Mouse (Mus musculus) forelimb bud, embryonic 11.5 days (tissue): ENCODE measurements around the gene Flt3.

Experiments
- DNase-seq: peaks from one replicate; pipeline ENCODE4 v3.0.0-alpha.2; 2012; ENCODE audit warnings: low read depth, low spot score

The Flt3 gene

DNA sequence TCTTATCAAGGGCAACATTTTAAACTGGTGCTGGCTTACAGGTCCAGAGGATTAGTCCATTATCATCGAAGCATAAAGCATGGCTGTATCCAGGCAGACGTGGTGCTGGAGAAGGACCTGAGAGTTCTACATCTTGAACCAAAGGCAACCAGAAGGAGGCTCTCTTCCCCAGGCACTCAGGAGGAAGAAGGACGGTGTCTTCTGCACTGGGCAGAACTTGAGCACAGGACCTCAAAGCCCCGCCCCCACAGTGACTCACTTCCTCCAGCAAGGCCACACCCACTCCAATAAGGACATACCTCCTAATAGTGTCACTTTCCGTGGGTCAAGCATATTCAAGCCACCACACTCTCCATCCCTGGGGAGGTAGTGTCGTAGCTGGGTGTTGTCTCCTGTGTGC lies 10.3 kb upstream of the Flt3 start:
- no peak for DNase-seq

GRCm38 (mm10) chr5:147408731-147409130 lies 8.4 kb upstream of the Flt3 start:
- no peak for DNase-seq

GRCm38 (mm10) chr5:147406135-147406534 lies 5.8 kb upstream of the Flt3 start:
- no peak for DNase-seq

- peak; percentile 55 for DNase-seq
These were observed 2.2 kb upstream of the Flt3 start for GRCm38 (mm10) chr5:147402505-147402904.

GRCm38 (mm10) chr5:147401024-147401423 lies 735 bp upstream of the Flt3 start:
- no peak for DNase-seq

GRCm38 (mm10) chr5:147400505-147400979 lies 253 bp upstream of the Flt3 start:
- no peak for DNase-seq

DNA sequence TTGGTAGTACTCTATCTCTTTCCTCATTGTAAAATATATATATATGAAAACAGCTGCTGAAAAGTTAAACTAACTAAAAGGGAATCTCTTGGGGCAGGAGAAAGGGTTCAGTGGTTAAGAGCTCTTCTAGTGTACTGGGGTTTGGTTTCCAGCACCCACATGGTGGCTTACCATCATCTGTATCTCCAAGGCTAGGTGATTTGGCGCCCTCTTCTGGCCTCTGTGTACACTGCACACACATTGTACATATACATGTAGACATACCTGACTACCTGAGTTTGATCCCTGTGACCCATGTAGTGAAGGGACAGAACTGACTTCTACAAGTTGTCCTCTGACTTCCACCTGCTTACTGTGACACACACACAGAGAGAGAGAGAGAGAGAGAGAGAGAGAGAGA lies 5.2 kb downstream of the Flt3 start:
- no peak for DNase-seq

DNA sequence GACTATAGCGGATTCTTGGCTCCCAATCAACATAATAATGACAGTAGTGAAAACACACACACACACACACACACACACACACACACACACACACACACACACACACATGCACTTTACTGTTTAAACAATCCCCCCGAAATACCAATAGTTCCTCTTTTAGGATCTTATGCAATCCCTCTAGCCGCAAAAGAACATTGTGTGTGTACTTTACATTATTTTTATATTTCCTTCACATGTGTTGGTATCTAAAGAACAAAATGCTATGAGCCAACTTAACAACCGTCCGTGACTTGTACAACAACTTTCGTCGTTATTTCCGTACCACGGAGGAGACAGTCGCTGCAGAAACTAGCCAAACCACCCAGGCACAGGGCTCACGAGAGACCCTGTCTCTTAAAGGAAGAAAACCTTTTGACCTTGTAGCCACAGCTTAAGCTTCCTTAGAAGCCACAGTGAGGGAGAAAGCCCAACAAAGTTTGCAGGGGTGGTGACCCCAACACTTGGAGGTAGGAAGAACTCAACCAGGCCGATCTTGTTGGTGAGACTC lies 7.5 kb downstream of the Flt3 start:
- no peak for DNase-seq

DNA sequence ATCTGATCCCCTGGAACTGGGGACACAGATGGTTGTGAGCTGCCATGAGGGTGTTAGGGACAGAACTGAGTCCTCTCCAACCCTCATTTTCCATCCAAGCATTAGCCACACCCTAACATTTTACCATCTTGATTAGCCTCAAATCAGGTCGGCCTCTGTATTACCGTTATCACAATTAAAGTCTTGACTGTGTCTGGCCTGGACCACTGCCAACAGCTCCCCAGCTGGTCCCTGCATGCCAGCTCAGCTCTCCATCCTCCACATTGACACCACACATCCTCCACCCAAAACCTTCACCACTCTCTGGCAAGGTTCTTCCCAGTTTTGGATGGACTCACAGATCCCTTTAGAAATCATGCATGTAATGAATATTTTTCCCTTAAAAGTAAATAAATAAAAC lies 9.5 kb downstream of the Flt3 start:
- no peak for DNase-seq

GRCm38 (mm10) chr5:147389052-147389451 lies 11.2 kb downstream of the Flt3 start:
- no peak for DNase-seq

- DNase-seq: no peak
These were observed 11.8 kb downstream of the Flt3 start for GRCm38 (mm10) chr5:147388376-147389008.

DNA sequence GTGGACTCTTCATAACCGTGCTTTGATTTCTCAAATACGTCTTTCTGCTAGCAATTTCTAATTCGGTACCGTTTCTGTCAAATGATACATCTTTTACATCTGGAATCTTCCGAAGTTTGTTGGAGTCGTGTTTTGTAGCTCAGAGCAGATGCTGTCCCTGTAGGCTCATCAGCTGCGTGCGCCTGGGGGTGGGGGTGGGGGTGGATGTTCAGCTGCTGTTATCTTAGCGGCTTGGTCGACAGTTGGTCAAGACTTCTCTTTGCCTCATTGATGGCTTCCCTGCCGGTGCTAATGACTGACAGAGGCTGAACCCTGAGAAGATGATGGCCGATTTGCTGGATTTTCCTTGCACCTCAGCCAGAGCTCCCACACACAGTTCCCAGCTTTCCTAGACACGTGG lies 13.4 kb downstream of the Flt3 start:
- no peak for DNase-seq

- peak; percentile 78 for DNase-seq
These were observed 18.9 kb downstream of the Flt3 start for GRCm38 (mm10) chr5:147381396-147381795.

DNA sequence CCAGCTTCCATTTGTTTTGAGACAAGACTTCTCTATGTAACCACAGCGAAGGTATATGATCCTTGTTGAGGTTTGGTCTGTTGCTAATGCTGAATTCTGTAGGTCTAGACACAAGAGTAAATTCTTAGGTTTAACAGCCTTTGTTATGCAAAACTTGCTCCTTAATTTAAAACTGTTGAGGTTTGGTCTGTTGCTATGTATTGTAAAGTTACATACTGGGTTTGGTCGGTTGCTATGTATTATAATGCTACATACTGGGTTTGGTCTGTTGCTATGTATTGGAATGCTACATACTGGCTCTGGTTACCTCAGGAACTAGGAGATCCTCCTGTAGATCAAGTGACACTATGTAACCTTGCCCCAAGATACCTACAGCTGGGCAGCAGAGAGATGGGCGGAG lies 20.8 kb downstream of the Flt3 start:
- DNase-seq: no peak

GRCm38 (mm10) chr5:147370276-147370675 lies 30.0 kb downstream of the Flt3 start:
- DNase-seq: no peak

DNA sequence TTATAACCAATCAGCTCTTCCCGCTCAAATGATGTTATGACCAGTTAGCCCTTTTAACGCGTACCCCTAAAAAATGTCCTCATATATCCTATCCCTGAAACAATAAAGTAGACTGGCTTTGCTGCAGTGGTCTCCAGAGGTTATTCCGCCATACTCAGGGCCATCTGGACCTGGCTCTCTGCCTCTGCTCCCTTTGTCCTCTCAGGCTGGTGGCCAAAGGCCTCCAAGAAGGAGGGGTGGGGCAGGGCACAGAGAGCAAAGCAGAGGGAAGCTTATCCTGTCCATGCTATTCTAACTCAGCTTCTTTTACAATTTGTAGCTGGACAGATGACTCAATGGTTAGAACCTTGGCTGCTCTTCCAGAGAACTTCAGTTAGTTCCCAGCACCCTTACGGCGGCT lies 32.1 kb downstream of the Flt3 start:
- no peak for DNase-seq

- no peak for DNase-seq
These were observed 34.1 kb downstream of the Flt3 start for GRCm38 (mm10) chr5:147365995-147366765.

DNA sequence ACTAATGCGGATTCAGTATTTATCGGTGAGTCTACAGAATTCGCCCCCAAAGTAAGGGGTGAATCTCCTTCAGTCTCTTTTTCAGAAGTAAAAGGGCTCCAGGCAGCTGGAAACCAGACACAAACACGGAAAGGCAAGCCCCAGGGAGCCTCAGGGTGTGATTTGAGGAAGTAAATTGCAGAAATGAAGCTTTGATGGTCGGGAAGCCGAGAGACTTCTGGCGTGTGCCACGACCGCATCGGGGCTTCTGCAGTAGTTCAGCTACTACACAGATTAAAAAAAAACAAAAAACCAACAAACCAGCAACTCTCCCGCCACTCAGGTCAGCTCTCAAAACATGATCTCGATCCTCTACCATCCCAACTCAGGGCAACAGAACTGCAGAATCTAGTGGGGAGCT lies 37.2 kb downstream of the Flt3 start:
- DNase-seq: no peak

GRCm38 (mm10) chr5:147358481-147358880 lies 41.8 kb downstream of the Flt3 start:
- no peak for DNase-seq

- no peak for DNase-seq
These were observed 42.8 kb downstream of the Flt3 start for GRCm38 (mm10) chr5:147357536-147357935.

GRCm38 (mm10) chr5:147356260-147357055 lies 43.8 kb downstream of the Flt3 start:
- no peak for DNase-seq

DNA sequence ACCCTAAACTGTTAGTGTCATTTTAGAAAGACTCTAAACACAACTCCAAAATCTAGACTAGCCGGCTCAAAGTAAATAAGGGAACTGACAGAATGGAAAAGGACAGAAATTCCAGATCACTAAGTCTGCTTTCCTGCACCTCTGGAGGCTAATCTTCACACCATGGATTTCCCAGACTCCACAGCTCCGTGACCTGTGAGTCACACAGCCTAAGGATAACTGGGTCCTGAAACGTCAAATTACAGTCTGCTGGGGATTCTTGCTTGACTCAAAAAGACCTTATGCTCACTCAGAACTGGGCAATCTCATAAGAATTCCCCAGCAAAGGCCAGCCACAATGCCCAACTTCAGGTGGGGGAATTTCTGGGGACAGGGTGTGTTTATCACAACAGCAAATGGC lies 44.5 kb downstream of the Flt3 start:
- DNase-seq: no peak
